Mouse (Mus musculus) CH12.LX (cell line): Measurements from ENCODE around the gene Ifi206. TPM values are rescaled to one million over a fixed set of nuclear protein-coding genes. Genes with fewer than 3 reads are reported as not detected.
"Not testable (repeated sequence)": the region's sequence is repeated elsewhere in the genome, so short reads cannot be mapped to it uniquely, and the experiment has no call there.

Experiments used
- DNase-seq: peaks from one replicate; pipeline ENCODE4 v3.0.0-alpha.2; 2013; ENCODE audit errors: extremely low read depth
- H3K27ac ChIP-seq: 2 replicates; pipeline ENCODE4 v1.5.1; 2012; ENCODE audit warnings: low read depth, mild to moderate bottlenecking, control low read depth, moderate library complexity; ENCODE audit not compliant: insufficient read depth
- H3K27me3 ChIP-seq: replicated peaks from 2 replicates; pipeline ENCODE3; 2012; ENCODE audit warnings: inconsistent platforms
- H3K36me3 ChIP-seq, 2 experiments: replicated peaks in 1 of 2; 2 replicates each; pipeline versions ENCODE3 to v1.6.1; 2012; ENCODE audit warnings: inconsistent platforms in 1 of 2, low read length in 1 of 2, mild to moderate bottlenecking in 1 of 2, mixed read lengths in 1 of 2, moderate library complexity in 1 of 2; ENCODE audit not compliant: control insufficient read depth in 1 of 2, insufficient read depth in 1 of 2
- H3K4me1 ChIP-seq, 2 experiments: 2 replicates each; pipeline ENCODE4 v1.6.1; 2012; ENCODE audit warnings: inconsistent platforms in 1 of 2, moderate library complexity in 1 of 2; ENCODE audit not compliant: insufficient read depth in 2 of 2, control insufficient read depth in 1 of 2
- H3K4me2 ChIP-seq: 2 replicates; pipeline ENCODE4 v1.6.1; 2012; ENCODE audit warnings: low read depth, mild to moderate bottlenecking, control low read depth; ENCODE audit not compliant: poor library complexity, insufficient read depth, severe bottlenecking
- H3K4me3 ChIP-seq, 3 experiments: fragments of 150-350 bp in 1 of 3; sonication (generic) in 1 of 3; replicated peaks in 1 of 3; 2 replicates each; pipeline versions ENCODE3 to v1.5.1; 2011 to 2012; ENCODE audit warnings: low read depth in 2 of 3, low read length in 2 of 3, mild to moderate bottlenecking in 2 of 3, moderate library complexity in 2 of 3, control low read depth in 1 of 3, improper control_type of control experiment in 1 of 3, inconsistent platforms in 1 of 3, mixed read lengths in 1 of 3; ENCODE audit not compliant: poor library complexity in 1 of 3
- H3K79me2 ChIP-seq: replicated peaks from 2 replicates; pipeline ENCODE4 v1.6.1; 2012; ENCODE audit warnings: mild to moderate bottlenecking, moderate library complexity; ENCODE audit not compliant: control insufficient read depth, poor library complexity, insufficient read depth, severe bottlenecking; ENCODE audit errors: extremely low read depth
- H3K9ac ChIP-seq: 2 replicates; pipeline ENCODE4 v1.6.1; 2012; ENCODE audit warnings: low read depth, mild to moderate bottlenecking, control low read depth, moderate library complexity; ENCODE audit not compliant: insufficient read depth
- H3K9me3 ChIP-seq: replicated peaks from 2 replicates; pipeline ENCODE3; 2012; ENCODE audit warnings: low read length, inconsistent platforms, mixed read lengths
- BHLHE40 ChIP-seq: IDR thresholded peaks from 2 replicates; pipeline ENCODE4 v1.6.1; 2011; ENCODE audit warnings: mild to moderate bottlenecking, low read depth, low read length, improper control_type of control experiment
- EP300 ChIP-seq: IDR thresholded peaks from 2 replicates; pipeline ENCODE4 v1.6.1; 2011; ENCODE audit warnings: low read length, improper control_type of control experiment
- ETS1 ChIP-seq: conservative IDR thresholded peaks from 2 replicates; pipeline ENCODE4 v1.6.1; 2012; ENCODE audit warnings: low read depth, mild to moderate bottlenecking, inconsistent platforms, low read length, improper control_type of control experiment, moderate library complexity
- IRF4 ChIP-seq: IDR thresholded peaks from 2 replicates; pipeline ENCODE4 v1.6.1; 2014; ENCODE audit warnings: low read depth, mild to moderate bottlenecking, inconsistent platforms, low read length, improper control_type of control experiment
- JUND ChIP-seq: conservative IDR thresholded peaks from 2 replicates; pipeline ENCODE4 v1.6.1; 2011; ENCODE audit warnings: low read depth, low read length, improper control_type of control experiment
- MAFK ChIP-seq: IDR thresholded peaks from 2 replicates; pipeline ENCODE4 v1.6.1; 2011; ENCODE audit warnings: low read length, improper control_type of control experiment; ENCODE audit not compliant: insufficient replicate concordance
- dilution Hi-C: fragments of 300-500 bp; cut with MboI; formaldehyde crosslinking; loops from 2 replicates; pipeline ENCODE4 v1.14.3; 2020; ENCODE audit warnings: low sequenced_read_pairs; ENCODE audit not compliant: extremely low pct_unique_long_range_greater_than_20kb, extremely low pct_ligation_motif_present
- in situ Hi-C: fragments of 300-500 bp; cut with MboI; formaldehyde crosslinking; loops from 3 replicates; pipeline ENCODE4 v1.14.3; 2019; ENCODE audit warnings: low sequenced_read_pairs, low pct_ligation_motif_present, low pct_unique_long_range_greater_than_20kb, mixed read lengths
- polyA plus RNA-seq: library from polyadenylated mRNA; unstranded; fragments of >175 nt; gene quantifications from 2 replicates; pipeline ENCODE4 v1.2.1, GENCODE M21; 2012; ENCODE audit warnings: low read depth; ENCODE audit not compliant: insufficient read length
- total RNA-seq, 2 experiments: library from RNA; depleted of rRNA; stranded (reverse); fragments of 300-350 nt in 1 of 2; fragments of >200 nt in 1 of 2; gene quantifications; 2 replicates each; pipeline ENCODE4 v1.2.3; 2012 to 2014

Gene Ifi206
- total and polyA plus RNA-seq, 3 experiments, result 0.56 TPM; not detected in 2

DNA sequence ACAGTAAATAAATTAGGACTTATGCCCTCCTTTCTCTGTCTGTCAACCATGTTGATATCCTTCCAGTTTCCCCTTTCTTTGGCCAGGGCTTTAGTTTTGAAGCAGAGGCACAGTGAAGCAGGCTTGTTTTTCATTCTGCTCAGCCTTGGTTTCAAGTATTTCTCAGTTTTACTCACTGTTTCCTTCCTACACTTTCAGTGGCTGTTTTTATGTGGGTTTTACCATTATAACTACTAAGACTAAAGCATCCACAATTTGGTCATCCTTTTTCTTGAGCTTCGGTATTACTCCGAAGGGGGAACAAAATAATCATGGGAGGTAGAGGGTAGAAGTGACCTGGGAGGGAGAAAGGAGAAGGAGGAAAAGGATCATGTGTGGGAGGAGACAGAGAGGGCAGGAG is 19.8 kb upstream of the Ifi206 start:
- not testable (repeated sequence) for H3K36me3 ChIP-seq, H3K9me3 ChIP-seq, H3K79me2 ChIP-seq, H3K27me3 ChIP-seq
- H3K4me2 ChIP-seq, result 0 out of 2 replicates have a peak overlapping the region, but pooled peaks have one; percentile 13
- TF ChIP-seq EP300 (peak; percentile 69), ETS1 (peak; percentile 17; the same call in 1 of the 2 replicates), JUND (peak; percentile 30; the same call in 1 of the 2 replicates), IRF4 (peak; percentile 86), MAFK (peak; percentile 55; the same call in 1 of the 2 replicates), BHLHE40 (peak; percentile 28; the same call in 1 of the 2 replicates)
- TF ChIP-seq, all 38 proteins: peak for 6; not testable (repeated sequence) for 32
- in situ Hi-C loops, H3K4me1 ChIP-seq, H3K27ac ChIP-seq, dilution Hi-C loops, H3K9ac ChIP-seq, H3K4me3 ChIP-seq, DNase-seq: not testable (repeated sequence)

DNA sequence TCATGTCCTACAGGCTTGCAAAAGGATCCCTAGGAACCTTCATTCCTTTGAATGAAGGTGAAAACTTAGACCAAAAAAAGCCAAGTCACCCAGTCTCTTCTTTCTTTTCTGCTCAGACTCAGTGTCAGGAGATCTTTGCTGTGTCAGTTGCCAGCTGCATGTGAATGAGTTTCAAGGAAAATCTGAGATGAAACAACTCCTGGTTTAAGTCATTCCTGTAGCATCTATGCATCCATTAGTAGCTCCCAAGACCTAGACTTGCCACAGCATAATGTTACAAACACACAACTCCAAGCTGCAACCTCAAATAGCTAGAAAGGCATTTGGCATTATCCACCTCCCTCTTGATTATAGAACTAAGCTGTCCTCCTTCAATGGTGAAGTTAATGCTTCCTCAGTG is 642 bp upstream of the Ifi206 start:
- H3K4me1 ChIP-seq, H3K27me3 ChIP-seq, H3K4me2 ChIP-seq, H3K36me3 ChIP-seq, H3K9ac ChIP-seq, in situ Hi-C loops, dilution Hi-C loops, H3K9me3 ChIP-seq, H3K27ac ChIP-seq, H3K79me2 ChIP-seq, H3K4me3 ChIP-seq, DNase-seq: not testable (repeated sequence)

DNA sequence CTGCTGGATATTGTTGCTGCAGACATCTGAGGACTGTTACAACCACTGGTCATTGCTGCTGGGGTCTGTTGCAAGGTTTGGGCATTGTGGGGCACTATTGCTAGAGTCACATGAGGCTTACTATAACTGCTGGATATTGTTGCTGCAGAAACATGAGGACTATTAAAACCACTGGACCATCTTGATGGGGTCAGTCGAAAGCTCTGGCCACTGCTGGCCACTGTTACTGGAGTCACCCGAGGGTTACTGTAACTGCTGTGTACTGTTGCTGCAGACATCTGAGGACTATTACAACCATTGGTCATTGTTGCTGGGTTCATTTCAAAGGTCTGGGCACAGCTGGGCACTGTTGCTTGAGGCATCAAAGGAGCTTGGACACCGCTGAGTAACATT is 9.7 kb downstream of the Ifi206 start:
- dilution Hi-C loops, DNase-seq, in situ Hi-C loops, H3K4me1 ChIP-seq, H3K79me2 ChIP-seq, H3K9me3 ChIP-seq, H3K4me3 ChIP-seq, H3K27ac ChIP-seq, H3K27me3 ChIP-seq, H3K4me2 ChIP-seq, H3K9ac ChIP-seq, H3K36me3 ChIP-seq: not testable (repeated sequence)

DNA sequence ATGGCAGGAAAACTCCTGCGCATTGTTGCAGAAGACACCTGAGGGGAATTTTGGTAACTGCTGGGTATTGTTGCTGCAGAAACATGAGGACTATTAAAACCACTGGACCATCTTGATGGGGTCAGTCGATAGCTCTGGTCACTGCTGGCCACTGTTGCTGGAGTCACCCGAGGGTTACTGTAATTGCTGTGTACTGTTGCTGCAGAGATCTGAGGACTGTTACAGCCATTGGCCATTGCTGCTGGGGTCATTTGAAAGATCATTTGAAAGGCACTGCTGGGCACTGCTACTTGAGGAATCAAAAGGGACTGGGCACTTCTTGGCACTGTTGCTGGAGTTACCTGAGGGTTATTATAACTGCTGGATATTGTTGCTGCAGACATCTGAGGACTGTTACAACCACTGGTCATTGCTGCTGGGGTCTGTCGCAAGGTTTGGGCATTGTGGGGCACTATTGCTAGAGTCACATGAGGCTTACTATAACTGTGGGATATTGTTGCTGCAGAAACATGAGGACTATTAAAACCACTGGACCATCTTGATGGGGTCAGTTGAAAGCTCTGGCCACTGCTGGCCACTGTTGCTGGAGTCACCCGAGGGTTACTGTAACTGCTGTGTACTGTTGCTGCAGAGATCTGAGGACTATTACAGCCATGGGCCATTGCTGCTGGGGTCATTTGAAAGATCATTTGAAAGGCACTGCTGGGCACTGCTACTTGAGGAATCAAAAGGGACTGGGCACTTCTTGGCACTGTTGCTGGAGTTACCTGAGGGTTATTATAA is 10.3 kb downstream of the Ifi206 start:
- H3K27ac ChIP-seq, H3K27me3 ChIP-seq, H3K79me2 ChIP-seq, in situ Hi-C loops, H3K4me1 ChIP-seq, H3K36me3 ChIP-seq, H3K4me3 ChIP-seq, H3K4me2 ChIP-seq, H3K9ac ChIP-seq, DNase-seq, H3K9me3 ChIP-seq, dilution Hi-C loops: not testable (repeated sequence)
